Mouse (Mus musculus) ovary, postnatal 36 days (tissue): ENCODE results near the gene Aadac.

Experiments
- DNase-seq: peaks from one replicate; pipeline ENCODE4 v3.0.0; 2022; ENCODE audit warnings: low spot score, mixed read lengths

The Aadac gene

GRCm38 (mm10) chr3:60025417-60025816, at the start of gene Aadac:
Aadac (plus strand) TSS chr3:60025717.
- DNase-seq, result no peak

GRCm38 (mm10) chr3:60003622-60004021, 21.9 kb upstream of the Aadac start:
- DNase-seq, result no peak

DNA sequence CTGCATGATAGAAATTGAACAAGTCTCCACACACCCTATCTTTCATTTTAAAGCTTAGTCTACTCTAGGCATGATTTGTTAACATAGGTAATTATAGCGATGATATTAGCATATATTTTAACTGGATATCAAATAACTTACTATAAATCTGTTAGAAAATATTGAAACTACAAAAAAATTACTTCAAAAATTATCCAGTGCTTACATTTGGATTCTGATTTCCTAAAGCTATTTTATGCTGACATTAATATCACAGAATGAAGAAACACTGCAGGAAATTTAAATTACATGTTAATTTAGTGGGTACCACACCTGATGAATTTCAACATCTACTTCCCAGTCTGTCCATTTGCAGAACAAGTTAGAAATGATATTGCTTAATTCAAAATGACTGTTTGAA, 19.1 kb upstream of the Aadac start, which contains the start of gene Aadacl2:
TSS of gene Aadacl2 (plus strand) at position 301 of the 400 bp plus-strand sequence.
- no peak for DNase-seq

DNA sequence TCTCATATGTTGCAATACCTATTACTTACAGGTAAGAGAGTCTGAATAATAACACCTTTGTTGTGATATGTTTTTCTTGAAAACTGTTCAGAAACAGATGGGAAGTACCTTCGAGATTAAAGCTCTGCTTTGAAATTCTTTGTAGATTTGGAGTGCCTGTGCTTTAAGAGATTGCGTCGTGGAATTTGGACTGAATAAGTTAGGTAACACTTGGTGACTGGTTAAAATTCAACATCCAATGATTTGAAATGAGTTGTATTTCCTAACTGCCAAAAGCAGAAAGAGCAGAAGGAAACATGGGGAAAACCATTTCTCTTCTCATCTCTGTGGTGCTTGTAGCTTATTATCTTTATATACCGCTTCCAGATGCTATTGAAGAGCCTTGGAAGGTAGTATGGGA, 6.0 kb downstream of the Aadac start:
- DNase-seq, result no peak

- DNase-seq, result no peak
Observed at GRCm38 (mm10) chr3:60046221-60046913, 20.9 kb downstream of the Aadac start.

DNA sequence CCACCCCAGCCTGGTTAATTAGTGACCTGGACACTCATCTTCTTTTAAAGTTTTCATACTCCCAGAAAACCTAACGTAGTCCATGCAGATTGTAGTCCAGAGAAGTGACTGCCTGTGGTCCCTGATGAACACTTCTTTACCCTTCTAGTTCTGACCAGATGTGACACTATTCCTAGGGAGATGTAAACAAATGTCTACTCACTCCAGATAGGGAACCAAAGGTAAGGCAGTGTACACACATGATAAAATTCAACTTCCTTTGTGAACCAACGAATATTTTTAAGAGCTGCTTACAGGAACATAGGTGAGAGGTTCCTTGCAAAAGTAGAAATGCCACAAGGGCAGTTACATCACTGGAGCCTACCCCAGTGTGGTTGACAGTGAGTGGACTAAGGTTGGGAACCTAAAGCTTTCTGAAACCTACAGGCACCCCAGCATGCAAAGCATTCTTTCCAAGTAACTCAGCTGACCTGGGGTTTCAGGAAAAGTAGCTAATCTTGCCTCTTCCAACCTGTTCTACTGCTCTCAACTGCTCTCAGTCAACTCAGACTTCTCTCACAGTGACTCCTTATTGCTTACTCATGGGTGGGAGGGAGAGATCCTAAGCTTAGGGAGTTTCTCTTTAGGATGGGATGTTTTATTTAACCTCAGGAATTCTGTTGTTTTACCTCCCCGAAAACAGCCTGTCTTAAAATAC, 27.9 kb downstream of the Aadac start:
- no peak for DNase-seq

- no peak for DNase-seq
Observed at GRCm38 (mm10) chr3:60053931-60054330, 28.4 kb downstream of the Aadac start.

DNA sequence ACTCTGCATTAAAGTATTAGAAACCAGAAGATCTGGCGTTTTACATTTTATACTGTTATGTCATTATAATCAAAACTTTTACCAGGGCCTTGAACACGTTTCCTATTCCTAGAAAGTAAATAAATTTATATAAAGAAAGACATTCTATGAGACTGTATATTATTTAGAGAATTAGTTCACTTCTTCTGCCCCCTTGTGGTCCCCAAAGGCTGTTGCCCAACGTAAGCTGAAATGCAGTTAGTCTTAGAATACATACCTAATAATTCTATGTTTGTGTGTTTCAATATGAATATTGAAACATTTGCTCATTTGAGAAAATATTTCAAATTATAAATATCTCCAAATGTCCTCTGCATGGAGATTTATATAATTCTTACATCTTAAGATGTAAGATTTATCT, 30.9 kb downstream of the Aadac start:
- no peak for DNase-seq

DNA sequence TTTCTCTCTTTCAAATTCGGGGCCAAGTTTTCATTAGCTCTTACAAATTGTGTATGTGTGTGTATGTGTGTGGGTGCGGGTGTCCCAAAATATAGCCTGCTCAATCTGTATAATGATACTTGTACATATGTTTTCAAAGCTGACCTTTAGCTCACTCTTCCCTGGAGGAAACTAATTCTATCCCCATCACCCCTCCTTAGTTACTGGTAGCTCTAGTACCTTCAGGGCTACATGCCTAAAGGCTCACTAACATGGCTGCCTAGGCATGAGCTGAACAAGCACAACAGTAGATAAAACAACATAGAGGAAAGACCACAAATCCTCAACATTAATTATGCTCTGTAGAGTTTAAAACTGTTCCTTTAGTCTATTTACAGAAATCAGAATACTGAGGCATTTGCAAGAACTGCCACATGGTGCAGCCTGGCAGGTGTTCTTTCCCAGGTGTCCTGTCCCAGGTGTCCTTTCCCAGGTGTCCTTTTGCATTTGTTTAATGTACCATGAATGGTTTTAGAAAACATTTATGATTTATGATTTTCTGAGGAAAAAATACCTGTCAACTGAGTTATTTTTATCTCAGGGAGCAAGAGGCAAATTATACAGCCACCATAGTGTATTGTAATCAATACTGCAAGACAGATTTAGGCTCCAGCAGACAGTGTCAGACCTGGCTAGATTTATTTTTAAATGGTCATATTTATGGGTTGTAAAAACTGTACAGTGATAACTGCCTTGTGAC, 31.7 kb downstream of the Aadac start:
- no peak for DNase-seq

DNA sequence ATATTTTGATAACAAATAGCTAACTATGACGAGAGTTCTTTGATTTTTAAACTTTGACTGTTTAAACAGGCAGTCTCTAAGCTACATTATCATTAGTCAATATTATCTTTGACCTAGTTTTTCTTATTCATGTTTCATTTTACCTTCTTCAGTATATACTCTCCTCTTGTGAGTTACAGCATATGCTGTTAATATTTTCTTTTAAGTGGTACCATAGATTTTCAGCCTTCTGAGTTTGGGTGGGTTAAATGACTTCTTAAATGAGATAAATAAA, 32.2 kb downstream of the Aadac start:
- no peak for DNase-seq

DNA sequence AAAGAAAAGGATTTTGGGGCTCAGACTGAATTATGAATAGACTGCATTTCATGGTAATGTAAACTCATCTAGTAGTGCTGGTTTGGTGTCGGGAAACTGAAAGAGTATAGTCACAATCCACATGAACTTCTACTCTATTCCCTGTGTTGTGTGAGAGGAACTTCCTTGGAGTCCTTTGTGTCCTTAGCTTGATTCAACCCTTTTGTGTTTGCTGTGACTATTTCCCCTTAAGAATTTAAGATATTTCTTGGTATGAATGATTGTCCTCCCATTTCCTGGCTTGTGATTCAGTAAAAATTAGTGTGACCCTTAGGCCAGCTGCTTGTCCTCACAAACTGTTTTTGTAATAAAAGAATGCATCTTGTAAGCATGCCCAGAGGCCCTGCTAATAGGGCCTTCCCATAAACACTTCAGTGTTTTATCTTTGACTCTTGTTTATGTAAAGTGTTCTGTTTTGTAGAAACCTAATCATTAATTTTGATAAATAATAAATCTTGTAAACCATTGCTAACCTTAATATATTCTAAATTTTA, 53.4 kb downstream of the Aadac start:
- DNase-seq, result no peak

DNA sequence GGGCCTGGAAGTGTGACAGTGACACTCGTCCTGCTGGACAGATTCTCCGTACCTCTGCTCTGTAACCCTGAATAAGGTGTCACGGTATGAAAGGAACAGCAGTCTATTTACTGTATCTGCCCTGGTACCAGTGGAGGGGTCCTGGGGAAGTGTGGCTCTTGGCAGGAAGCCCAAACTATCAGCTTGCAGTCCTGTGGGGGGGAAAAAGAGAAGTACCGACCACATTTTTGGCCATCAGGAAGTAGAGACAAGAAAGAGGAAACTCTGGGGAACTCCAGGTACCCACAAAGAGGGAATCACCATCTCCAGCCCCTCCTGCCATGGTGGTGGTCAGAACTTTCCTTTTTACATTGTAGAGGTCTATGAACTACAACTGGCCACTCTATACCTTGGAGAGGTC, 55.1 kb downstream of the Aadac start:
- no peak for DNase-seq

DNA sequence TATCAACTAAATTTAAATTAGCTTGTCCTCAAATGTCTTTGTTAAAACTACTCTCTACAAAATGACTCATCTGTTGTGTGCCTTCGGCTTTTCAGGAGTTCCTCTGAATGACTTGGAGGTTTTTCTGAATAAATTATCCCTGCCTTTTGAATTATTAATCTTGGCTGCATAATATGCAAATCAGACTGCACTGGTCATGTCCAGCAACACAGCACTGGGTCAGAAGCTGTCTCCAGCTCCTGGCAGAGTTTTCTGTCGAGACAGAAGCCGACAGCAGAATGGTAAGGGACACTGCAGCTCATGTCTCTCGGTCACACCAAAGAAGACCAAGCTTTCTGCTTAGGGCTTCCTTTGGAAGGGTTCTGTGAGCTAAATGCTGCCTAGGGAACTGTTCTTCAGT, 56.1 kb downstream of the Aadac start, which contains the start of gene Sucnr1:
TSS of gene Sucnr1 (plus strand) at position 222 of the 400 bp plus-strand sequence.
- DNase-seq, result no peak

DNA sequence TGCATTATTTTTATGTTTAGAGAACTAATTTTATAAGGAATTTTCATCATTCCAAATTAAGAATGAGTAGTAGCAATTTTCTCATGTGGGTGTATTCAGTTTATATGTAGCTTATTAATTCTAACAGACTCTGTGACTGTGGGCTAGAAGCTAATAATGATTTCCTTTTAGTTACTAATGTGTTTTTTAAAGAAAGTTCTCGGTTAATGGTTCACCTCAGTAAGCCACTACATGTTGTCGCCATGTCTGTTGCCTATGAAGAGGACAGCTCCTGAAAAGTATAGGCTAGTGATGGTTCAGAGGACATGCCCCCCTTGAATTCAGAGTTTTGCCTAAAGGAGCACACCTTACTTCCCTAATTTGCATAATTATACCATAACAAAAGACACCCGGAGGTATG, 57.2 kb downstream of the Aadac start:
- no peak for DNase-seq

GRCm38 (mm10) chr3:60085729-60086128, 60.2 kb downstream of the Aadac start:
- DNase-seq, result no peak
